Mouse (Mus musculus) liver, adult (tissue): ENCODE measurements around the gene Chadl.

Experiments used
- GATA4 ChIP-seq: IDR thresholded peaks from 2 replicates; pipeline ENCODE4 v1.6.1; 2014; ENCODE audit warnings: mild to moderate bottlenecking, low read length; ENCODE audit not compliant: insufficient replicate concordance

The Chadl gene

DNA sequence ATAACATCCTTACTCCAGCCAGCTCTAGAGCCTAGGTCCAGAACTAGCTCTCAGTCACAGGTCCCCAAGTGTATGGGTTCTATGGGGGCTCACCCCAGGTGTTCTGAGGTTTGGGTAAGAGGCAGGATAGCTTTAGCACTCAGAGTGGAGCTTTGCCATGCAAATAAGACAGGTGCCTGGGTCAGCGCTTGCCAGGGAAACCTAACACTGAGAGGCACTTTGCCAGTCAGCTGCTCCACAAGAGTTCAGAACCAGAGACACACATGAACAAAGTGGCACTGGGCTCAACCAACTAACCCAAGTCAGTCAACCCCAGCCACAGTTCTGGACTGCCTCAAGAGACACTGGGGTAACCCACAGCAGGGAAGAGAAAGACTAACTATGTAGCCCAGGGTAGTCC is 12.6 kb upstream of the Chadl start:
- TF ChIP-seq GATA4, result no peak

- no peak for TF ChIP-seq GATA4
Observed at GRCm38 (mm10) chr15:81708991-81709390, 11.9 kb upstream of the Chadl start.

GRCm38 (mm10) chr15:81703094-81703489 is 6.0 kb upstream of the Chadl start:
- no peak for TF ChIP-seq GATA4

DNA sequence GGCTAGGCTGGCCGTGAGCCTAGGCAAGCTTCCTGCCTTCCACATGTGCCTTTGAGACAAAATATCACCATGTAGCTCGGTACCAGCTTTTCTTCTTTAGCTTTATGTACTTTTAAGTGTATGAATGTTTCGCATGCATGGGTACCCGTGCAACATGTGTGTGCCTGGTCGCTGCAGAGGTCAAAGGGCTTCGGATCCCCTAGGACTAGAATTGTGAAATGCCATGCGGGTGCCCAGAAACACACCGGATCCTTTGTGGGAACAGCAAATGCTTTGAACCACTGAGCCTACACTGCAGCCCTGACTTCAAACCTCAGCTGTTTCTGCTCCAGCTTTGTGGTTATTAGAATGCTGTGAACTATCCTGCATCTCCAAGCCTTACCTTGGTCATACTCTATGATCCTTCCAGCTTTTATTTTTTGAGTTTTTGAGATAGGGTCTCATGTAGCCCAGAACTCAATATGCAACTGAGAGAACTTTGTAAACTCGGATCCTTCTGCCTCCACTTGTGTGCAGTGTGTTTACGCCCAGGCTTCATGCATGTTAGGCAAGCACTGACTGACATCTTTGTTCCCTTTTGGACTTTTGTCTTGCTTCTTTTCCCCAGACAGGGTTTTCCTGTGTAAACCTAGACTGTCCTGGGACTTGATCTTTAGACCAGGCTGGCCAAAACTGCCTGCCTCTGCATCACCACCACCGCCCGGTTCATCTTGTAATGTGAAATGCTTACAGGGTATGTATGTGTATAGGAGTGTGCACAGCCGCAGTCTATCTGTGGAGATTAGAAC is 5.4 kb upstream of the Chadl start:
- TF ChIP-seq GATA4, result no peak

- TF ChIP-seq GATA4, result no peak
Observed at GRCm38 (mm10) chr15:81700601-81701000, 3.5 kb upstream of the Chadl start.

DNA sequence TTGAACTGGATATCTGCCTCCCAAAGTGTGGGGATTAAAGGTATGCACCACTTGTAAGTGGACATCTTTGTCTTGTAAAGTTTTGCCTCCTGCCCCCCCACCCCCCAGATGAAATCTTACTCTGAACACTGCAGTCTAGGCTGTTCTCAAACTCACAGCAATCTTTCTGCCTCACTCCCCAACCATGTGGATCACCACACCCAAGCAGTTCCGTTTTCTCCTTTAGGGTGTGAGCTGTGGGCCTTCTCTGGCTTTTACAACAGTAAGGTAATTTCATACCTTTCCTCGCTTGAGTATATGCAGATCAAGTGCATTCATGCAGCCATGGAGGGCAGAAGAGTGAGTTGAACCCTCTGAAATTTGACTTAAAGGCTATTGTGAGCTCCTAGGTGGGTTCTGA is 3.1 kb upstream of the Chadl start:
- TF ChIP-seq GATA4, result no peak

DNA sequence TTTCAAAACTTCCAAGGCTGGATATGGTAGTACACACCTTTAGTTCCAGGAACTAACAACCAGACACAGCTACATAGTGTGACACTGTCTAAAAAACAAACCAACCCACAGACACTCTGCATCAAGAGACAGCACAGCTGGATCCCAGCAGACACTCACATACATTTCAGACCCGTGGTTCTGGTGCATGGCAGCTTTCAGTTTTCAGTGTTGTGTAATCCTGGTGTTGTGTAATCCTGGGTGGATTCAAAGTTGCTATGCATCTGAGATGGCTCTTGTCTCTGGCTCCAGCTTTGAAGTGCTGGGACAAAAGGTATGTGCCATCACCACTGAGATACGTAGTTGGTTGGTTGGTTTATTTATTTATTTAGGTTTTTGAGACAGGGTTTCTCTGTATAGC is 1.4 kb upstream of the Chadl start:
- TF ChIP-seq GATA4, result no peak

GRCm38 (mm10) chr15:81697847-81698246 is 760 bp upstream of the Chadl start:
- TF ChIP-seq GATA4, result no peak

DNA sequence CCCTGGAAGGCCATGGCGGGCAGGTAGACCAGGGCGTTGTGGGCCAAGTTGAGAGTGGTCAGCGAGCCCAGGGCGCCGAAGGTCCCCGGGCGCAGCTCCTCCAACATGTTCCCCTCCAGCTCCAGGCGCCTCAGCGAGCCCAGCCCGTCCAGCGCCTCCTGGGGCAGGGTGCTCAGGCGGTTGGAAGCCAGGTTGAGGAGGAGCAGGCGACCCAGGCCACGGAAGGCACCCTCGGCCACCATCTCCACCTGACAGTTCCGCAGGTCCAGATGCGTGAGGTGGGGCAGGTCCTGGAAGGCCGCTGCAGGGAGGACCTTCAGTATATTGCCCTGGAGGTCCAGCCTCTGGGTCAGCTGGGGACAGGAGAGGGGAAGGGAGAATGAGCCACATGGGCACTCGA is 2.2 kb downstream of the Chadl start:
- no peak for TF ChIP-seq GATA4

DNA sequence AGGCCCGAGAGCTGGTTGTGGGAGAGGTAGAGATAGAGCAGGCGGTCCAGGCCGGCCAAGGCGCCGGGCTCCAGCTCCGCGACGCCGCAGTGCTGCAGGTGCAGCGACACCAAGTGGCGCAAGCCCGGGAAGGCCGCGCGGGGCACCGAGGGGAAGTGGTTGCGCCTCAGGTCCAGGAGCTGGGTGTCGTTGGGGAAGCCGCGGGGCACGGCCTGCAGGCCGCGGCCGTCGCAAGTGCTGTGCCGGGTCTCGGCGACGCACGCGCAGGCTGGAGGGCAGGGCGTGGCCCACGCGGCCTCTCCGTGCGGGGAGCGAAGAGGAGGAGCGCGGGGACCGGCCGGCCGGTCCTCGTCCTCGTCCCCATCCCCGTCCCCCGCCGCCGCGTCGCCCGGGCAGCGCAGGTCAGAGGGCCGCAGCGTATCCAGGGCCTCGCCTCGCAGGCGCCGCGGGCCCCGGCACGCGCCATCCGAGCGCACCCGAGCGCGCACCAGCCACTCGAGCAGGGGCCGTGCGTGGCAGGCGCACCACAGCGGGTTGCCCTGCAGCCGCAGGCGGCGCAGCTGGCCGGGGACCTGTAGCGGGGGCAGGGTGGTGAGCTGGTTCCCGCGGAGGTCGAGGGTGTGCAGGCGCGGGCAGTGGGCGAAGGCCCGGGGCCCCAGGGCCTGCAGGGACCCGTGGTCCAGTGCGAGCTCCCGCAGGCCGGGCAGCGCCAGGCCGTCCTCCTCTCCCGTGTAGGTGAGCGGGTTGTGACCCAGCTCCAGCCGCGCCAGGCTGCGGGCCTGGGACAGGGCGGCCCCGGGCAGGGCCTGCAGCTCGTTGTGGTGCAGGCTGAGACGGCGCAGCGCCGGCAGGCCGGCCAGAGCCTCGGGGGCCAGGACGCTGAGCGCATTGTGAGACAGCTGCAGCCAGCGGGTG is 2.9 kb downstream of the Chadl start:
- TF ChIP-seq GATA4, result no peak; the same call in 1 of the 2 replicates

- TF ChIP-seq GATA4, result no peak
Observed at GRCm38 (mm10) chr15:81693366-81693966, 3.6 kb downstream of the Chadl start.

DNA sequence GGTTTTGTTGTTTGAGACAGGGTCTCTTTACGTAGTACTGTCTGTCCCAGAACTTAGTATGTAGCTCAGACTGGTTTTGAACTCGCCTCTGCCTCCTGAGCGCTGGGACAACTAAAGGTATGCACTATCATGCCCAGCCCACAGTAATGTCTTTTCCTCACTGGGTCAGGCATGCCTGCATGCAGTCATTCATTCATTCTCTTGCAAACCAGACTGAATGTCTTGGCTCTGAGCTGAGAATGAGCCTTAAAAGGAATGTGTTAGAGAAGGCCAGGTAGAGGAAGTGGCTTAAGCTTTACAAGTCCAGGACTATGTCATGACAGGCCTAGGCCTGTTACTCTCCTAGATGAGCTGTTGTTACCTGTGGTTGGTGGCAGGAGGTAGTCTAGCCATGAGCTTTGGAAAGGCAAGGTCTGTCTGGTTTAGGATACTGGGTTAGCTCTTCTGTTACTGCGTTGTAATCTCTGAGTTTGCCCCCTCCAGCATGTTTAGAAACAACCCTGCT is 16.7 kb downstream of the Chadl start:
- no peak for TF ChIP-seq GATA4

- TF ChIP-seq GATA4, result no peak
Observed at GRCm38 (mm10) chr15:81676637-81677036, 20.4 kb downstream of the Chadl start.

DNA sequence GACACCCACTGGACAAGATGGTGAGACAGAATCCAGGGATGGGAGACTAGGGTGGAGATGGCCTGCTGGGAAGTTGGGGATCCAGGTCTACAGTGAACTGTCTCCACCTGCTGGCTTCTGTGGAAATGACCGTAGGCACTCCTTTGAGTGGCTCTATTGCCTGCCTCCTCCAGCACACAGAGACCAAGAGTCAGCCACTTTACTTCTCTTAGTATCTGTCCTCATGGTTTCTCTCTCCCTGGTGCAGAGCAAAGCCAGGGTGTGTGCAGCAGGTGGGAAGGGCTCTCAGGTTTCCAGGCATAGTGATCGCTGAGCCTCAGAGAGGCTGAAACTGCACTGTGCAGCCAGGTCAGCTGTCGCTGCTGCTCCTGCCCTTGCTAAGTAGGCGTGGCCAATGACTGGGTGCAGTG is 26.9 kb downstream of the Chadl start:
- no peak for TF ChIP-seq GATA4

DNA sequence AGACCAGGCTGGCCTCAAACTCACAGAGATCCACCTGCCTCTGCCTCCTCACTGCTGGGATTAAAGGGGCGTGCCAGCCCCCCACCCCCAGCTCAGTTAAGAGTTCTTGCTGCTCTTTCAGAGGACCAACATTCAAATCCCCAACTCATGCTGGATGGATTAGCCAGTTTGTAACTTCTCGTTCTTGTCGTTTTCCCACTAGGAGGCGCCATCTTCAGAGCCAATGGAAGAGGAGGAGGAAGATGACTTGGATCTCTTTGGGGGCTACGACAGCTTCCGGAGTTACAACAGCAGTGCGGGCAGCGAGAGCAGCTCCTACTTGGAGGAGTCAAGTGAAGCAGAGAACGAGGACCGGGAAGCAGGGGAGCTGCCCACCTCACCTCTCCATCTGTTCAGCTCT is 30.1 kb downstream of the Chadl start:
- TF ChIP-seq GATA4, result no peak
